Mouse (Mus musculus): ENCODE data around the gene Spg11. TPM values are rescaled to one million over a fixed set of nuclear protein-coding genes. Genes with fewer than 3 reads are reported as not detected.
A peak's percentile ranks its signal among the peaks of the same experiment; 100 is the strongest.

Gene Spg11
- polyA plus RNA-seq (2012; rRNA removed), result 6.4 and 8.0 TPM in 2 replicates

DNA sequence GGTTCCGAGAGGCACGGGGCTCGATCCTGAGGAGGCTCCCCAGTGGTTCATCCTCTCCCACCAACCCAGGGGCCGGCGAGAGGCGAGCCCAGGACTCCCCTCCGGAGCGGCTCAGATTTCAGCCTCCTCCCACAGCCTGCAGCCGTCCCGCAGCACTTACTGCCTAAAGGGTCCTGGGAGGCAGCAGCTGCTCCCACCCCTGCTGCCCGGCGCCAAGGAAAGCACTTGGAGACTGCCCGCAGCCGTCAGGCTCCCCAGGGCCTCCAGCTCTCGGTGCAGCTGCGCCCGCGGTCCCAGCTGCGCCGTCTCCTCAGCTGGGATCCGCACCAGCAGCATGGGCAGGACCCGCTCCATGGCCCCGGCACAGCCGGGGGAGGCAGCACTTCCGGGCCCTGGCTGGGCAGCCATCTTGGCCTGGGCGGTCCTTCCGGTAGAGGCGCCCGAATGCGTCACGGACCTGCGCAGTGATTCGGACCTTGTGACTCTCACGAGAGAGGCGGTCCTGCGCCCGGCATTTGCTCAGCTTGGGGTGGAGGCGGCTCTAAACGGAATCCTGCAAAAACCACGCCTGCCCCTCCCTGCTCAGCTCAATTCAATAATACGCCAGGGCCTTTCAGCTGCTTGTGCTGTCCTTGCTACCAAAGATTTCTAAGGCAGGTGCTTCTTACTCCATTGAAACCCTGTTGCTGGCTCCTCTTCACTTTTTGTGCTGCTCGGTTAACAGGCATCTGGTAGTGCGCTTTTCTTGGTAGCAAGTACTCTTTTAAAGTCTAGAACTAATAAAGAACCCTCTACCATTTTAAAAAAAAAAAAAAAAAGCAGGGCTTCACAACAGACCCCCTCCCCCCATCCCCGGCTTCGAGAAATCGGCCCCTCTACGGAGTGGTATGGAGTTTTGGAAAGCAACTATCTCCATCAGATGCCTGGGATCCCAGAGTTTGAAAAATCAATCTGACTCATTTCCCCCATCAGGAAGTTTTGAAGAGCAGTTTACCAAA is at the start of gene Spg11:
Spg11 (minus strand) TSS at position 426 of the 998 bp plus-strand sequence.
- Histone ChIP-seq H3K4me1 (ENCODE audit: control insufficient read depth, insufficient read depth, low read length) (peaks cover 3% of the 10 kb centered on the region; the same call in 1 of the 2 replicates), H3K27me3 (ENCODE audit: control insufficient read depth, insufficient read depth, low read length) (no peaks in the 10 kb centered on the region), H3K27ac (ENCODE audit: control insufficient read depth, insufficient read depth, low read depth, low read length) (peak within 1 kb of the TSS; percentile 89), H3K36me3 (ENCODE audit: control insufficient read depth, insufficient read depth, low read length) (no peaks in the 10 kb centered on the region), H3K4me3 (ENCODE audit: control insufficient read depth, low read depth, low read length) (peak within 1 kb of the TSS; percentile 99)
- TF ChIP-seq POLR2A (IDR thresholded peaks at IDR 0.05; ENCODE audit: control insufficient read depth, low read depth, low read length), result peak; percentile 96
- no peak for TF ChIP-seq CTCF (IDR thresholded peaks at IDR 0.05; ENCODE audit: control insufficient read depth, insufficient read depth, insufficient replicate concordance, low read depth, low read length)

DNA sequence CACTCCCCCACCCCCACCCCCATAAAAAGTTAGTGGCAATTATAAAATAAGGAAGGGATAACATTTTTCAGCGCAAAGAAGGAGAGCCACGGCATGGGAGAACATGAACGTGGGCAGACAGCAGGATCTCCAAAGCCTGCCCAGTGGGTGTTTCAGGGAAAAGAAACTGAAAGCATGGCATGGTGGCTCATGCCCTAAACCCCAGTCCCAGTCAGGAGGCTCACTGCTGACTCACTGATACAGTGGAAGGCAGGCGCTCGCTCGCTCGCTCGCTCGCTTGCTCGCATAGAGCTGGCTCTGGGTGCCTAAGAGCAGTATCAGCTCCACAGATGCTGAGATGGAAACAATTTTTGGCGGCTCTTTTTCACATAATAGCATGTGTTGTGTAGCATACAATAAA is 46.1 kb upstream of the Spg11 start:
- Histone ChIP-seq H3K4me3 (ENCODE audit: control insufficient read depth, low read depth, low read length) (no peak overlapping the region), H3K27me3 (ENCODE audit: control insufficient read depth, insufficient read depth, low read length) (no peaks in the 10 kb centered on the region), H3K36me3 (ENCODE audit: control insufficient read depth, insufficient read depth, low read length) (no peaks in the 10 kb centered on the region; the same call in 1 of the 2 replicates), H3K27ac (ENCODE audit: control insufficient read depth, insufficient read depth, low read depth, low read length) (no peak overlapping the region), H3K4me1 (ENCODE audit: control insufficient read depth, insufficient read depth, low read length) (peaks cover 3% of the 10 kb centered on the region)
- no peak for TF ChIP-seq POLR2A (IDR thresholded peaks at IDR 0.05; ENCODE audit: control insufficient read depth, low read depth, low read length)
- no peak for TF ChIP-seq CTCF (IDR thresholded peaks at IDR 0.05; ENCODE audit: control insufficient read depth, insufficient read depth, insufficient replicate concordance, low read depth, low read length)

DNA sequence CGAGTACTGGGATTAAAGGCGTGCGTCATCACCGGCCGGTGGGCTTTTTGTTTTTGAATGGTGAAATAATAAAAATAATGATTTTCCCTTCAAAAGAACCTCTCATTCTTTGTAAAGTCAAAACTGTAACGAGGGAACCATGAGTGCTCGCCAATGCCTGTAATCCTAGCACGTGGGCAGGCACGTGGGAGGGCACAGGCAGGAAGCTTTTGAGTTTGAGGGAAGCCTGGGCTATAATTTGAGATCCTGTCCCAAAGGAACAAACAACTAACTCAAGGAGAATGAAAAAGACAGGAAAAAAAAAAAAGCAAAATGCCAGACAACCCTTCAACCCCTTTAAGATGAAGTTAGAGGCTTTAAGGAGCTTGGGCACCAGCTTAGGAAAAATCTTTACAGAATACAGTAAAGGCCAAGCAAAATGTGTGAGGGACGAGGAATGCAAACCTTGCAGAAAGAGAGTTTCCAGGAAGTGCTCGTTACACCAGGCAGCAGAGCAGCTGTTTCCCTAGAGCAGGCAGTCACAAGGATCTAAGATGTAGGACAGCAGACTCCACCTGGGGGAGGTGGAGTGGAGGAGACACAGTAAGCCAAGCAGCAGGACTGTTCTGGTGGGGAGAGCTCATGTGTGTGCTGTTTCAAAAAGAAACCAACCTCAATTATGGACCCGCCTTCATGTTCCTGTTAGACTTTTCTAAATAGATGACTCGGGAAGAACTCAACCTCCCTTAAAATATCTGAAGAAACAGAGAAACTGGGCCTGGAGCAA is 45.4 kb upstream of the Spg11 start:
- Histone ChIP-seq H3K4me1 (ENCODE audit: control insufficient read depth, insufficient read depth, low read length) (peaks cover 5% of the 10 kb centered on the region), H3K27me3 (ENCODE audit: control insufficient read depth, insufficient read depth, low read length) (no peaks in the 10 kb centered on the region), H3K4me3 (ENCODE audit: control insufficient read depth, low read depth, low read length) (no peak overlapping the region), H3K36me3 (ENCODE audit: control insufficient read depth, insufficient read depth, low read length) (no peaks in the 10 kb centered on the region; the same call in 1 of the 2 replicates), H3K27ac (ENCODE audit: control insufficient read depth, insufficient read depth, low read depth, low read length) (no peak overlapping the region)
- TF ChIP-seq POLR2A (IDR thresholded peaks at IDR 0.05; ENCODE audit: control insufficient read depth, low read depth, low read length) (no peak), CTCF (IDR thresholded peaks at IDR 0.05; ENCODE audit: control insufficient read depth, insufficient read depth, insufficient replicate concordance, low read depth, low read length) (no peak)

DNA sequence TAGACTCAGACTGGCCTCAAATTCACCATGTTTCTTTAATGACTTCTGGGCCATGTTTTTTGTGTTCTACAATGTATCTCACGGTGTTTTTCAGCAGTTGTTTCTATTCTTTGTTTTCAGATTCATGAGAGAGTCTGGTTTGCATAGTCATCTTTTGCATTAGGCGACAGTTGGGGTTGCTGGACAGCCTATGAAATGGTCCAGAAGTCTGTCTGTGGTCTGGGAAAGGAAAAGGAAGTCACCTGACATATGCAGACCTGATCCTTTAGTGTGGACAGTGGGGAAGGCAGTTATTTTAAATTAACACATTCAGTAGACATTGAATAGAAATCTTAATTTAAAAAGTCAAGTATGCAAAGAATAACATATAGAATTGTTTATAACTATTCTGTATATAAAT is 44.3 kb upstream of the Spg11 start:
- H3K4me3 ChIP-seq (ENCODE audit: control insufficient read depth, low read depth, low read length), result peak overlapping the region; percentile 31; the same call in 1 of the 2 replicates

DNA sequence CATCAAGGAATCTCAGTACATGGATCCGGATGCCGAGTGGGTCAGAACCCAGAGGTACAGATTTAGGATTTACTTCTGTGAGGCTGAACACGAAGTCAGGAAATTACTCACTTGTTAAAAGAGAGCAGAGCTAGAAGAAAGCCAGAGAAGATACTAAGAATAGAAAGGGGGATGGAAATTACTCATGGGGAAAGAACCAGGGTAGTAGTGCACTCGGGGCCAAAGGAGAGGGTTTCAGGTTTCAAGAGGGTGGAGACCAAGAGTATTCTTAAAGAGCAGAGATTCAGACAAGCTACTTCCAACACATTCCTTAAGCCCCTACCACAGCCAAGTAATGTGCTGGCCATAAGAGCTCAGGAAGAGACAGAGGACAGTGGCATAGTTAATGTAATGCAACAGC is 43.4 kb upstream of the Spg11 start:
- Histone ChIP-seq H3K27me3 (ENCODE audit: control insufficient read depth, insufficient read depth, low read length) (no peaks in the 10 kb centered on the region), H3K4me3 (ENCODE audit: control insufficient read depth, low read depth, low read length) (peak overlapping the region; percentile 80), H3K36me3 (ENCODE audit: control insufficient read depth, insufficient read depth, low read length) (no peaks in the 10 kb centered on the region; the same call in 1 of the 2 replicates), H3K4me1 (ENCODE audit: control insufficient read depth, insufficient read depth, low read length) (peaks cover 5% of the 10 kb centered on the region), H3K27ac (ENCODE audit: control insufficient read depth, insufficient read depth, low read depth, low read length) (no peak overlapping the region)
- TF ChIP-seq POLR2A (IDR thresholded peaks at IDR 0.05; ENCODE audit: control insufficient read depth, low read depth, low read length) (no peak), CTCF (IDR thresholded peaks at IDR 0.05; ENCODE audit: control insufficient read depth, insufficient read depth, insufficient replicate concordance, low read depth, low read length) (no peak)

More for the DNA sequence above, 44.3 kb upstream of the Spg11 start:
- Histone ChIP-seq H3K27me3 (ENCODE audit: control insufficient read depth, insufficient read depth, low read length) (no peaks in the 10 kb centered on the region), H3K27ac (ENCODE audit: control insufficient read depth, insufficient read depth, low read depth, low read length) (no peak overlapping the region), H3K36me3 (ENCODE audit: control insufficient read depth, insufficient read depth, low read length) (no peaks in the 10 kb centered on the region; the same call in 1 of the 2 replicates), H3K4me1 (ENCODE audit: control insufficient read depth, insufficient read depth, low read length) (peaks cover 5% of the 10 kb centered on the region)
- no peak for TF ChIP-seq POLR2A (IDR thresholded peaks at IDR 0.05; ENCODE audit: control insufficient read depth, low read depth, low read length)

DNA sequence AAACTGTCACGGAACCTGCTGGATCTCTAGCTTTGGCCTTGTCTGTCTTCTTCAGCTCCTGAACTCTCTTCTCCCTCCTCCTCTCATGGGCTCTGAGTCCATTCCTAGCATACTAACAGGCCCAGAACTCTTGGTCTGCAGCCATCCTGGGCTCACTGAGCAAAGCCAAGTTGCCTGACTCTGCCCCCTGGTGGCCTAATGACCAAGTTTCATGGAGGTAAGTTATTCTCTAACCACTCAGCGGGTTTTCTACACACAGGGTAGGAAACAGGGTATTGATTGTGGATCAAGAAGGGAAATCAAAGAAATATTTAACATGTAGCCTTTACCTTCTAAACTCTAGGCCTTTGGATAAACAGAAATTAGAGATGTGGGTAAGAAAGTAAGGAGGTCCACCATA is 42.5 kb upstream of the Spg11 start, which contains the start of gene Trim69:
Trim69 (plus strand) TSS at position 21 of the 400 bp plus-strand sequence.
- Histone ChIP-seq H3K27me3 (ENCODE audit: control insufficient read depth, insufficient read depth, low read length) (no peaks in the 10 kb centered on the region), H3K36me3 (ENCODE audit: control insufficient read depth, insufficient read depth, low read length) (no peaks in the 10 kb centered on the region; the same call in 1 of the 2 replicates), H3K4me3 (ENCODE audit: control insufficient read depth, low read depth, low read length) (peak within 1 kb of the TSS; percentile 84), H3K27ac (ENCODE audit: control insufficient read depth, insufficient read depth, low read depth, low read length) (peak within 1 kb of the TSS; percentile 89), H3K4me1 (ENCODE audit: control insufficient read depth, insufficient read depth, low read length) (peaks cover 5% of the 10 kb centered on the region)
- TF ChIP-seq CTCF (IDR thresholded peaks at IDR 0.05; ENCODE audit: control insufficient read depth, insufficient read depth, insufficient replicate concordance, low read depth, low read length) (peak; percentile 69; the same call in 1 of the 2 replicates), POLR2A (IDR thresholded peaks at IDR 0.05; ENCODE audit: control insufficient read depth, low read depth, low read length) (no peak)
